Mouse (Mus musculus): ENCODE measurements at regions not wholly inside any gene's neighbourhood (a gene's known extent, or its start where the extent isn't known, plus 50 kb on each side); places are given as distances from the start of the nearest gene placed in this dataset.
"Not testable (repeated sequence)": the region's sequence is repeated elsewhere in the genome, so short reads cannot be mapped to it uniquely, and the experiment has no call there.

DNA sequence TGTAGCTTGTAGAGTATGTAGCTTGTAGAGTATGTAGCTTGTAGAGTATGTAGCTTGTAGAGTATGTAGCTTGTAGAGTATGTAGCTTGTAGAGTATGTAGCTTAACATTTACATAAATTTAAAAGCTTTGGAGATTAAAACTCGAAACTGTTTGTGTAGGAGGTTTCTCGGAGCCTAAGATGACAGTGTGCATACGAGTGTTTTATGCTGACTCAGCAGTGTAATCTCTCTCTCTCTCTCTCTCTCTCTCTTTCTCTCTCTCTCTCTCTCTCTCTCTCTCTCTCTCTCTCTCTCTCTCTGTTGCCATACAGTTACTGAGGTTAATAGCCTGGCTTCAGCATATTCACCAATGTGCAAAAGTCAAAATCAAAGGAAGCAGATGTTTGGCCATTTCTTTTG is 336.5 kb downstream of the Kif20b start:
- H3K9ac ChIP-seq (ENCODE audit: control insufficient read depth, low read depth, low read length, poor library complexity, severe bottlenecking); H3K4me3 ChIP-seq (ENCODE audit: control insufficient read depth in 1 of 2, insufficient read depth in 1 of 2, low read depth in 2 of 2, low read length in 2 of 2); H3K36me3 ChIP-seq (ENCODE audit: control insufficient read depth in 1 of 2, insufficient read depth in 2 of 2, low read length in 2 of 2); H3K4me1 ChIP-seq (ENCODE audit: control insufficient read depth in 1 of 2, insufficient read depth in 2 of 2, low read length in 2 of 2); H3K79me2 ChIP-seq (ENCODE audit: control insufficient read depth, insufficient read depth, low read length, poor library complexity); H3K27me3 ChIP-seq (ENCODE audit: control insufficient read depth in 1 of 2, insufficient read depth in 2 of 2, low read length in 2 of 2); DNase-seq (ENCODE audit: low read depth, low spot score); H3K9me3 ChIP-seq (replicated peaks; ENCODE audit: insufficient read depth, low read length); H3K27ac ChIP-seq (ENCODE audit: control insufficient read depth, low read depth, low read length): not testable (repeated sequence)
- peak; percentile 83 for TF ChIP-seq MAFK (IDR thresholded peaks at IDR 0.05; ENCODE audit: borderline replicate concordance, low read depth, low read length)

DNA sequence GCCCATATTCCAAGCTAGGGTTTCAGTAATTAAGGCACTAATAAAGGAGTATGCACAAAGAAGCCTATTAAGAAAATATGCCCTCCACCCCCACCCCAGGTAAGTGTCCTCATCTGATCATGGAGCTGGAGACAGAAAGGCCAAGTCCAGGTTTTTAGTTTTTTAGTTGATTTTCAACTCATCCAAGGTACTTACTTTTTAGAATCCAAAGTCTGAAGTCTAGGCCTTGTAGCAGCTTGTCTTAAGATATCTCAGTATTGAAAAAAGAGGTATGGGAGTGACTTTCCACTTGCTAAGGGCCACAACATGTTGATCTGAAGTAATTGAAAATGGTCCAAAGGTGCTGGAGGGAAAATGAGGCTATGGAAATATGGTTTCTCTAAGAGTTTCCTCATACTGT is 340.9 kb downstream of the Kif20b start:
- H3K27ac ChIP-seq (ENCODE audit: control insufficient read depth, low read depth, low read length) = no peak overlapping the region
- H3K4me1 ChIP-seq (ENCODE audit: control insufficient read depth in 1 of 2, insufficient read depth in 2 of 2, low read length in 2 of 2) = no peaks in the 10 kb centered on the region
- no peak for TF ChIP-seq GABPA (IDR thresholded peaks at IDR 0.05; ENCODE audit: low read depth, low read length)
- TF ChIP-seq MEF2A (IDR thresholded peaks at IDR 0.05; ENCODE audit: extremely low read depth, insufficient replicate concordance, low read depth, low read length, poor library complexity, severe bottlenecking) = no peak
- TF ChIP-seq BHLHE40 (IDR thresholded peaks at IDR 0.05; ENCODE audit: borderline replicate concordance, low read depth, low read length) = no peak
- TF ChIP-seq JUND (IDR thresholded peaks at IDR 0.05; ENCODE audit: low read depth, low read length) = no peak
- no peak for TF ChIP-seq HCFC1 (IDR thresholded peaks at IDR 0.05; ENCODE audit: low read depth, low read length)
- TF ChIP-seq USF2 (IDR thresholded peaks at IDR 0.05; ENCODE audit: borderline replicate concordance in 1 of 2, insufficient read depth in 1 of 2, low read depth in 1 of 2, low read length in 2 of 2) = no peak
- TF ChIP-seq MAFK (IDR thresholded peaks at IDR 0.05; ENCODE audit: borderline replicate concordance, low read depth, low read length) = no peak
- TF ChIP-seq RAD21 (IDR thresholded peaks at IDR 0.05; ENCODE audit: low read depth, low read length) = no peak
- TF ChIP-seq TBP (IDR thresholded peaks at IDR 0.05; ENCODE audit: low read depth, low read length) = no peak
- TF ChIP-seq E2F4 (IDR thresholded peaks at IDR 0.05; ENCODE audit: borderline replicate concordance, low read depth, low read length) = no peak
- TF ChIP-seq CTCF (IDR thresholded peaks at IDR 0.05 in 2 of 3, conservative IDR thresholded peaks at IDR 0.05 in 1 of 3; ENCODE audit: control insufficient read depth in 1 of 3, insufficient read depth in 1 of 3, low read depth in 2 of 3, low read length in 3 of 3, poor library complexity in 1 of 3, severe bottlenecking in 1 of 3) = no peak
- TF ChIP-seq MXI1 (IDR thresholded peaks at IDR 0.05; ENCODE audit: low read depth, low read length) = no peak
- no peak for TF ChIP-seq TCF12 (IDR thresholded peaks at IDR 0.05; ENCODE audit: low read depth, low read length)
- TF ChIP-seq MYC (IDR thresholded peaks at IDR 0.05; ENCODE audit: low read depth, low read length) = no peak
- no peak for TF ChIP-seq GATA1 (IDR thresholded peaks at IDR 0.05; ENCODE audit: low read depth, low read length)
- TF ChIP-seq ZMIZ1 (IDR thresholded peaks at IDR 0.05; ENCODE audit: low read depth, low read length) = no peak
- TF ChIP-seq SMC3 (IDR thresholded peaks at IDR 0.05; ENCODE audit: low read depth, low read length) = no peak
- TF ChIP-seq RCOR1 (IDR thresholded peaks at IDR 0.05; ENCODE audit: low read depth, low read length) = no peak
- TF ChIP-seq MAZ (IDR thresholded peaks at IDR 0.05; ENCODE audit: low read depth, low read length) = no peak
- no peaks in the 10 kb centered on the region for H3K27me3 ChIP-seq (ENCODE audit: control insufficient read depth in 1 of 2, insufficient read depth in 2 of 2, low read length in 2 of 2)
- H3K79me2 ChIP-seq (ENCODE audit: control insufficient read depth, insufficient read depth, low read length, poor library complexity) = no peaks in the 10 kb centered on the region
- H3K4me3 ChIP-seq (ENCODE audit: control insufficient read depth in 1 of 2, insufficient read depth in 1 of 2, low read depth in 2 of 2, low read length in 2 of 2) = no peak overlapping the region
- H3K36me3 ChIP-seq (ENCODE audit: control insufficient read depth in 1 of 2, insufficient read depth in 2 of 2, low read length in 2 of 2) = no peaks in the 10 kb centered on the region
- H3K9me3 ChIP-seq (replicated peaks; ENCODE audit: insufficient read depth, low read length) = no peaks in the 10 kb centered on the region
- no peak overlapping the region for H3K9ac ChIP-seq (ENCODE audit: control insufficient read depth, low read depth, low read length, poor library complexity, severe bottlenecking)
- DNase-seq (ENCODE audit: low read depth, low spot score) = no peak
